Mouse (Mus musculus): ENCODE measurements at regions not wholly inside any gene's neighbourhood (a gene's known extent, or its start where the extent isn't known, plus 50 kb on each side); places are given as distances from the start of the nearest gene placed in this dataset. TPM values are rescaled to one million over a fixed set of nuclear protein-coding genes. Genes with fewer than 3 reads are reported as not detected.

Small RNA genes in the stretch of these regions (microRNA-seq; reads per million reads assigned to microRNA genes)
- not detected for gene Gm25247 (ENCODE audit: insufficient number of aligned reads)
